ENCODE assay signal across 8 mouse cellular contexts in the genomic region with DNA sequence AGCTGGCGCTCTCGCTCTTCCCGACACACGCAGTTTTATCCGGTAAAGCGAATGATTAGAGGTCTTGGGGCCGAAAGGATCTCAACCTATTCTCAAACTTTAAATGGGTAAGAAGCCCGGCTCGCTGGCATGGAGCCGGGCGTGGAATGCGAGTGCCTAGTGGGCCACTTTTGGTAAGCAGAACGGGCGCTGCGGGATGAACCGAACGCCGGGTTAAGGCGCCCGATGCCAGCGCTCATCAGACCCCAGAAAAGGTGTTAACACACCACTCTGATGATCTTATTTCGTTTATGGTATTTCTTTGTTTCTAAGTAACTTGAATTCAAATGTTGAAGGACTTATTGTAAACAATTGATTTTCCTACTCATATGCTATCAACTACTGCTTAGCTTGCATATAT.
DNase-seq lines count a peak whose midpoint lies in the region; ATAC-seq and TF ChIP-seq lines count a peak whose summit lies in the region.
"Not testable (repeated sequence)": the region's sequence is repeated elsewhere in the genome, so short reads cannot be mapped to it uniquely, and the experiment has no call there.

No protein-coding gene starts in this region.

- H3K9ac ChIP-seq in liver, embryonic 14.5 days (replicated peaks): not testable (repeated sequence)

- TF ChIP-seq EP300 in liver, embryonic 14.5 days (IDR thresholded peaks at IDR 0.05; ENCODE audit: low read depth): not testable (repeated sequence)

- not testable (repeated sequence) for H3K36me3 ChIP-seq in liver, embryonic 14.5 days (replicated peaks; ENCODE audit: control insufficient read depth, insufficient read depth, low read depth); thymus, adult 2 months (ENCODE audit: control insufficient read depth, insufficient read depth, low read length)

- DNase-seq in 416B (ENCODE audit: low read depth): peak; percentile 55
- peak; percentile 26 for DNase-seq in adrenal gland, adult 2 months
- DNase-seq in cerebellum, postnatal 14 days: peak; percentile 53 to 68
- DNase-seq in gastrocnemius, postnatal 4 days (ENCODE audit: low spot score in 2 of 2): peak; percentile 51 to 66
- DNase-seq in kidney, postnatal 25 days: peak; percentile 27 to 53
- peak; percentile 24 to 51 (median 30) for DNase-seq in liver, embryonic 14.5 days (ENCODE audit: low read depth in 3 of 3, low spot score in 3 of 3)
- DNase-seq in retina, adult 2 months (ENCODE audit: low read depth, low spot score): peak; percentile 16
- peak; percentile 20 for DNase-seq in thymus, adult 2 months

- not testable (repeated sequence) for H3K4me1 ChIP-seq in liver, embryonic 14.5 days (replicated peaks; ENCODE audit: control insufficient read depth in 2 of 2, insufficient read depth in 2 of 2, low read length in 1 of 2); thymus, adult 2 months (replicated peaks; ENCODE audit: control insufficient read depth, insufficient read depth, low read length)

- not testable (repeated sequence) for ATAC-seq in liver, embryonic 14.5 days (ENCODE audit: insufficient read depth)

- H3K9me3 ChIP-seq in liver, embryonic 14.5 days (ENCODE audit: control insufficient read depth, low read length): not testable (repeated sequence)

- WGBS in liver, embryonic 14.5 days (ENCODE audit: insufficient replicate concordance): 75% methylated on average over 22 of the region's 22 CpGs
- WGBS in thymus, adult 2 months: 88% methylated on average over 22 of the region's 22 CpGs

- not testable (repeated sequence) for H3K27me3 ChIP-seq in liver, embryonic 14.5 days (ENCODE audit: control insufficient read depth, insufficient read depth, low read length); thymus, adult 2 months (ENCODE audit: control insufficient read depth, insufficient read depth, low read length)

- not testable (repeated sequence) for H3K27ac ChIP-seq in liver, embryonic 14.5 days; thymus, adult 2 months (ENCODE audit: control insufficient read depth, insufficient read depth, low read length)

- not testable (repeated sequence) for H3K4me3 ChIP-seq in liver, embryonic 14.5 days (ENCODE audit: insufficient read depth in 1 of 2, low read depth in 2 of 2, low read length in 2 of 2); thymus, adult 2 months (ENCODE audit: control insufficient read depth, insufficient read depth, low read length)

- H3K4me2 ChIP-seq in liver, embryonic 14.5 days (ENCODE audit: low read depth): not testable (repeated sequence)

- not testable (repeated sequence) for TF ChIP-seq CTCF in liver, embryonic 14.5 days (IDR thresholded peaks at IDR 0.05; ENCODE audit: low read depth); thymus, adult 2 months (IDR thresholded peaks at IDR 0.05; ENCODE audit: borderline replicate concordance, control insufficient read depth, extremely low read depth, insufficient read depth, low read length, poor library complexity)

- TF ChIP-seq POLR2A in thymus, adult 2 months (IDR thresholded peaks at IDR 0.05; ENCODE audit: control insufficient read depth, extremely low read depth, insufficient read depth, low read length, poor library complexity): not testable (repeated sequence)
